Mouse (Mus musculus) olfactory bulb, adult 2 months (tissue): ENCODE measurements around the gene Alb.

Experiments used
- CTCF ChIP-seq: fragments of 200-500 bp; IDR thresholded peaks from 2 replicates; pipeline ENCODE4 v1.5.1; 2012; ENCODE audit warnings: low read depth, mild to moderate bottlenecking, low read length, moderate library complexity; ENCODE audit not compliant: insufficient read depth
- POLR2A ChIP-seq: fragments of 200-500 bp; IDR thresholded peaks from 2 replicates; pipeline ENCODE4 v1.6.1; 2012; ENCODE audit warnings: mild to moderate bottlenecking, low read depth, low read length, moderate library complexity; ENCODE audit not compliant: insufficient read depth

- TF ChIP-seq CTCF (no peak), POLR2A (no peak)
Observed at GRCm38 (mm10) chr5:90452711-90453110, 8.0 kb upstream of the Alb start.
